Mouse (Mus musculus) mouse embryonic stem cell (cell line): ENCODE measurements around the gene Wdr48.

ENCODE experiments used
- in situ Hi-C, 2 experiments: fragments of 300-500 bp; cut with MboI; formaldehyde crosslinking; loops; 1 replicate in 1 of 2; 3 replicates in 1 of 2; pipeline ENCODE4 v1.14.3; 2019 to 2020; ENCODE audit warnings: low sequenced_read_pairs in 2 of 2, low pct_unique_long_range_greater_than_20kb in 1 of 2, mixed read lengths in 1 of 2; ENCODE audit not compliant: unreplicated experiment in 1 of 2

Gene Wdr48

GRCm38 (mm10) chr9:119962216-119962615 lies 67.5 kb downstream of the Wdr48 start:
- in situ Hi-C loops, result no loop called here

GRCm38 (mm10) chr9:119962987-119963667 lies 68.4 kb downstream of the Wdr48 start:
- in situ Hi-C loops, result no loop called here

- in situ Hi-C loops, result no loop called here
Observed at GRCm38 (mm10) chr9:119964206-119964605, 69.5 kb downstream of the Wdr48 start.

- in situ Hi-C loops, result no loop called here
Observed at GRCm38 (mm10) chr9:119965186-119965585, 70.5 kb downstream of the Wdr48 start.

GRCm38 (mm10) chr9:119966221-119966910 lies 71.7 kb downstream of the Wdr48 start:
- in situ Hi-C loops, result no loop called here

GRCm38 (mm10) chr9:119969811-119970210 lies 75.1 kb downstream of the Wdr48 start:
- in situ Hi-C loops, result no loop called here

- in situ Hi-C loops, result no loop called here
Observed at GRCm38 (mm10) chr9:119970221-119970620, 75.5 kb downstream of the Wdr48 start.

GRCm38 (mm10) chr9:119970763-119971656 lies 76.3 kb downstream of the Wdr48 start:
- in situ Hi-C loops, result no loop called here

- in situ Hi-C loops, result no loop called here
Observed at GRCm38 (mm10) chr9:119972166-119972565, 77.5 kb downstream of the Wdr48 start.

GRCm38 (mm10) chr9:119972582-119972981 lies 77.9 kb downstream of the Wdr48 start:
- in situ Hi-C loops, result no loop called here

- in situ Hi-C loops, result no loop called here
Observed at GRCm38 (mm10) chr9:119973281-119973680, 78.6 kb downstream of the Wdr48 start.

GRCm38 (mm10) chr9:119973869-119974520 lies 79.3 kb downstream of the Wdr48 start:
- in situ Hi-C loops, result no loop called here

- in situ Hi-C loops, result no loop called here
Observed at GRCm38 (mm10) chr9:119974609-119975008, 79.9 kb downstream of the Wdr48 start.

GRCm38 (mm10) chr9:119975286-119975685 lies 80.6 kb downstream of the Wdr48 start:
- in situ Hi-C loops, result no loop called here
